Mouse (Mus musculus): ENCODE results near the gene Irf6. TPM values are rescaled to one million over a fixed set of nuclear protein-coding genes. Genes with fewer than 3 reads are reported as not detected.

The Irf6 gene
- polyA plus RNA-seq, 1 experiment, result 0.08 TPM

- Histone ChIP-seq H3ac (ENCODE audit: control insufficient read depth, insufficient read length, low read depth) (no peak overlapping the region), H3K36me3 (ENCODE audit: control insufficient read depth, insufficient read depth) (no peaks in the 10 kb centered on the region), H3K4me3 (ENCODE audit: insufficient read depth, poor library complexity, severe bottlenecking) (no peak overlapping the region), H3K79me3 (ENCODE audit: low read depth) (no peaks in the 10 kb centered on the region), H3K79me2 (ENCODE audit: control insufficient read depth, insufficient read depth) (no peaks in the 10 kb centered on the region), H3K27me3 (ENCODE audit: control insufficient read depth, insufficient read depth, insufficient read length) (no peaks in the 10 kb centered on the region)
- TF ChIP-seq MAX (IDR thresholded peaks at IDR 0.05), result no peak
- TF ChIP-seq CEBPB (IDR thresholded peaks at IDR 0.05; ENCODE audit: low read depth), result no peak
- TF ChIP-seq MYOG (IDR thresholded peaks at IDR 0.05; ENCODE audit: control insufficient read depth, extremely low read depth, insufficient read length), result no peak
- peak; percentile 76 for TF ChIP-seq CTCF (IDR thresholded peaks at IDR 0.05; ENCODE audit: control insufficient read depth, insufficient read depth, insufficient read length)
- no peak for TF ChIP-seq MYOD1 (IDR thresholded peaks at IDR 0.05; ENCODE audit: control insufficient read depth, insufficient read length, low read depth)
These were observed 55.3 kb downstream of the Irf6 start for GRCm38 (mm10) chr1:193208178-193208577.

- Histone ChIP-seq H3K36me3 (ENCODE audit: control insufficient read depth, insufficient read depth) (no peaks in the 10 kb centered on the region), H3K4me3 (ENCODE audit: insufficient read depth, poor library complexity, severe bottlenecking) (no peak overlapping the region), H3K27me3 (ENCODE audit: control insufficient read depth, insufficient read depth, insufficient read length) (no peaks in the 10 kb centered on the region), H3K79me3 (ENCODE audit: low read depth) (no peaks in the 10 kb centered on the region), H3ac (ENCODE audit: control insufficient read depth, insufficient read length, low read depth) (no peak overlapping the region), H3K79me2 (ENCODE audit: control insufficient read depth, insufficient read depth) (no peaks in the 10 kb centered on the region)
- TF ChIP-seq MAX (IDR thresholded peaks at IDR 0.05) (no peak), CEBPB (IDR thresholded peaks at IDR 0.05; ENCODE audit: low read depth) (no peak), FOSL1 (IDR thresholded peaks at IDR 0.05; ENCODE audit: insufficient read depth, low read length, poor library complexity, severe bottlenecking) (no peak), MYOG (IDR thresholded peaks at IDR 0.05; ENCODE audit: control insufficient read depth, extremely low read depth, insufficient read length) (no peak), USF1 (IDR thresholded peaks at IDR 0.05; ENCODE audit: low read depth) (no peak), MYOD1 (IDR thresholded peaks at IDR 0.05; ENCODE audit: control insufficient read depth, insufficient read length, low read depth) (no peak), CTCF (IDR thresholded peaks at IDR 0.05; ENCODE audit: control insufficient read depth, insufficient read depth, insufficient read length) (no peak)
These were observed 58.5 kb downstream of the Irf6 start for GRCm38 (mm10) chr1:193211371-193211770.

- Histone ChIP-seq H3K36me3 (ENCODE audit: control insufficient read depth, insufficient read depth) (no peaks in the 10 kb centered on the region), H3K79me2 (ENCODE audit: control insufficient read depth, insufficient read depth) (no peaks in the 10 kb centered on the region), H3K27me3 (ENCODE audit: control insufficient read depth, insufficient read depth, insufficient read length) (no peaks in the 10 kb centered on the region), H3K4me3 (ENCODE audit: insufficient read depth, poor library complexity, severe bottlenecking) (no peak overlapping the region), H3K79me3 (ENCODE audit: low read depth) (no peaks in the 10 kb centered on the region), H3ac (ENCODE audit: control insufficient read depth, insufficient read length, low read depth) (no peak overlapping the region)
- TF ChIP-seq CTCF (IDR thresholded peaks at IDR 0.05; ENCODE audit: control insufficient read depth, insufficient read depth, insufficient read length) (no peak), USF1 (IDR thresholded peaks at IDR 0.05; ENCODE audit: low read depth) (no peak), CEBPB (IDR thresholded peaks at IDR 0.05; ENCODE audit: low read depth) (no peak), MAX (IDR thresholded peaks at IDR 0.05) (no peak)
These were observed 61.1 kb downstream of the Irf6 start for GRCm38 (mm10) chr1:193214053-193214452.

- Histone ChIP-seq H3K36me3 (ENCODE audit: control insufficient read depth, insufficient read depth) (no peaks in the 10 kb centered on the region), H3K79me2 (ENCODE audit: control insufficient read depth, insufficient read depth) (no peaks in the 10 kb centered on the region), H3ac (ENCODE audit: control insufficient read depth, insufficient read length, low read depth) (no peak overlapping the region), H3K79me3 (ENCODE audit: low read depth) (no peaks in the 10 kb centered on the region), H3K4me3 (ENCODE audit: insufficient read depth, poor library complexity, severe bottlenecking) (no peak overlapping the region), H3K27me3 (ENCODE audit: control insufficient read depth, insufficient read depth, insufficient read length) (no peaks in the 10 kb centered on the region)
- no peak for TF ChIP-seq CTCF (IDR thresholded peaks at IDR 0.05; ENCODE audit: control insufficient read depth, insufficient read depth, insufficient read length)
- no peak for TF ChIP-seq CEBPB (IDR thresholded peaks at IDR 0.05; ENCODE audit: low read depth)
- TF ChIP-seq MYOD1 (IDR thresholded peaks at IDR 0.05; ENCODE audit: control insufficient read depth, insufficient read length, low read depth), result peak; percentile 44
These were observed 63.1 kb downstream of the Irf6 start for GRCm38 (mm10) chr1:193216000-193216399.

GRCm38 (mm10) chr1:193220408-193220807 is 67.5 kb downstream of the Irf6 start:
- H3K79me2 ChIP-seq (ENCODE audit: control insufficient read depth, insufficient read depth), result no peaks in the 10 kb centered on the region
- no peaks in the 10 kb centered on the region for H3K27me3 ChIP-seq (ENCODE audit: control insufficient read depth, insufficient read depth, insufficient read length)
- H3K4me3 ChIP-seq (ENCODE audit: insufficient read depth, poor library complexity, severe bottlenecking), result no peak overlapping the region
- no peak overlapping the region for H3ac ChIP-seq (ENCODE audit: control insufficient read depth, insufficient read length, low read depth)
- no peaks in the 10 kb centered on the region for H3K36me3 ChIP-seq (ENCODE audit: control insufficient read depth, insufficient read depth)
- no peaks in the 10 kb centered on the region for H3K79me3 ChIP-seq (ENCODE audit: low read depth)
- TF ChIP-seq USF1 (IDR thresholded peaks at IDR 0.05; ENCODE audit: low read depth) (no peak), MYOD1 (IDR thresholded peaks at IDR 0.05; ENCODE audit: control insufficient read depth, insufficient read length, low read depth) (no peak), CTCF (IDR thresholded peaks at IDR 0.05; ENCODE audit: control insufficient read depth, insufficient read depth, insufficient read length) (no peak)

Other genes starting within 250 kb of the Irf6 start
- gene Syt14, start 117.3 kb upstream of the Irf6 start, polyA plus RNA-seq (2012; fragmentation: generic; extraction: Trizol), result not detected
- 10.6 TPM for gene Diexf, start 22.8 kb upstream of the Irf6 start, polyA plus RNA-seq (2012; fragmentation: generic; extraction: Trizol)
- 4.1 TPM for gene A130010J15Rik, start 14.9 kb downstream of the Irf6 start, polyA plus RNA-seq (2012; fragmentation: generic; extraction: Trizol)
- 0.02 TPM for gene Traf3ip3, start 48.6 kb downstream of the Irf6 start, polyA plus RNA-seq (2012; fragmentation: generic; extraction: Trizol)
- 5.3 TPM for gene Lamb3, start 54.6 kb downstream of the Irf6 start, polyA plus RNA-seq (2012; fragmentation: generic; extraction: Trizol)
- 0.12 TPM for gene Hsd11b1, start 111.0 kb downstream of the Irf6 start, polyA plus RNA-seq (2012; fragmentation: generic; extraction: Trizol)
- 66.1 TPM for gene G0s2, start 120.1 kb downstream of the Irf6 start, polyA plus RNA-seq (2012; fragmentation: generic; extraction: Trizol)
- gene Camk1g, start 217.2 kb downstream of the Irf6 start, polyA plus RNA-seq (2012; fragmentation: generic; extraction: Trizol), result 1.2 TPM

Measured in C2C12 (cell line).